Mouse (Mus musculus): Measurements from ENCODE around the gene Olfr543.

- no peak for TF ChIP-seq MEF2A (IDR thresholded peaks at IDR 0.05; ENCODE audit: extremely low read depth, insufficient replicate concordance, low read depth, low read length, poor library complexity, severe bottlenecking)
- TF ChIP-seq POLR2A (IDR thresholded peaks at IDR 0.05; ENCODE audit: control insufficient read depth in 1 of 2, insufficient read depth in 1 of 2, low read depth in 1 of 2, low read length in 2 of 2, poor library complexity in 1 of 2), result no peak
- TF ChIP-seq CHD2 (IDR thresholded peaks at IDR 0.05; ENCODE audit: low read length), result no peak
- TF ChIP-seq USF1 (IDR thresholded peaks at IDR 0.05; ENCODE audit: low read depth, low read length), result no peak
Measured at GRCm38 (mm10) chr7:102483665-102484064, 2.2 kb upstream of the Olfr543 start.

Measured in MEL (cell line).